Mouse (Mus musculus) B cell, adult (primary cell): ENCODE measurements around the gene Samd14. TPM values are rescaled to one million over a fixed set of nuclear protein-coding genes. Genes with fewer than 3 reads are reported as not detected.

Experiments
- total RNA-seq: library from RNA; stranded (reverse); gene quantifications from 4 replicates; pipeline ENCODE4 v1.2.4, GENCODE M21; 2023; ENCODE audit not compliant: inconsistent age

The Samd14 gene
- total RNA-seq: 0.21 to 0.96 TPM (median 0.24 TPM) in 3 of 4 replicates, not detected in the other

DNA sequence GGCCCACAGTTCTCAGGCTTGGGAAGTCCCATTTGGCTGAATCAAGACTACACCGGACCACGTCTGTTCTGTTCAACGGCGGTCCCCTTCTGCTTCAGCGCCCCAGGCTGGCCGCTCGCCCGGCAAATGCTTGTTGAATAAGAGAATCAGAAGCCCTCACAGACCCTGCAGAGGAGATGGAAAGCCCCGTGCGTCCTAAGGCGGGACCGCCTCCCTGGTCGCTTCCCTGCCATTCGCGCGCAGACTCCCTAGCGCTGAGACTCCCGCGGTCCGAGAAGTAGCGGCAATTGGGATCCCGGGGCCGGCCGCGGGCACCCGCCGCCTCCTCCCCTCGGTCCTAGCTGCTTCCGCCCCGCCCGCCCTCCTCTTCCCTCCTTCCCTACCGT lies at the start of gene Samd14:
Samd14 (plus strand) TSS at position 251 of the 386 bp plus-strand sequence.

GRCm38 (mm10) chr11:94967419-94967818 lies 42.3 kb upstream of the Samd14 start, which contains the start of gene Hils1:
Gene Hils1 (plus strand): TSS chr11:94967593.

GRCm38 (mm10) chr11:94976199-94976598 lies 33.5 kb upstream of the Samd14 start, which contains the start of gene Sgca:
Gene Sgca (minus strand): TSS chr11:94976327.

DNA sequence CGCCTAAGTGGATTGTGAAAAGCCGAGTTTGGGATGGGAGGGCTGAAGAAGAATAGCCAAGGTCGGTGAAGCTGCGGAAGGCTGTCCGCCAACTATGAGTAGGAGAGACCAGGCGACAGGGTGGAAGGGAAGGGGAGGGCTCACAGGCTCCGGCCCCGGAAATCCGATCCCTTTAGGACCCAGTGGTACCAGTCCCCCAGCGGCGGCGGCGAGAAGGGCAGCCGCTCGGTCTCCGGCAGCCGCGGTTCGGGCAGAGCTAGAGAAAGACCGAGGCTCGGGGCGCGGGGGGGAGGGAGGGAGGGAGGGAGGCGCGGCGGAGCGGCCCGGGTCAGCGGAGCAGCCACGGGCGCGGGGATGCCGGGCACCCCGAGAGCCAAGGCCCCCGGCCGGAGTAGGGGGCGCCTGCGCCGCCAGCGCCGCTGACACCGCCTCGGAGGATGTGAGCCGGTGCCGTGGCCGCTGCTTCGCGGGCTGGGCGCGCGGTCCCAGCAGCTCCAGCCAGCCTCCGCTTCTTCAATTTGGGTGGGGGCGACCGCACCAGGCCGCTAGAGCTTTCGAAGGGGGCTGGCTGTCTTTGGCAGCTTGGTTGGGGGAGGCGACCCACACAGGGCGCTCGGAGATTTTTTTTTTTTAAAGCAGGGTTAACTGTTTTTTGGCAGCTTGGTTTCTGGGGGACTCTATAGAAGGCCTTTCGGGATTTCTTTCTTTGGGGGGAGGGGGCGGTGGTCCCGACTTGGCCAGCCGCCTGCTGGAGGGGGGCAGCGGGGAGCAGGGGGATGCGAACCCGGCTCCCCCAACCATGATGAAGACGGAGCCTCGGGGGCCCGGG lies 18.7 kb upstream of the Samd14 start, which contains the start of gene Ppp1r9b:
Ppp1r9b (plus strand) TSS at position 287 of the 829 bp plus-strand sequence.

GRCm38 (mm10) chr11:95041139-95041609 lies 31.5 kb downstream of the Samd14 start, which contains the start of gene Pdk2:
Gene Pdk2 (minus strand): TSS chr11:95041354.

Other genes starting within 250 kb of the Samd14 start
- not detected in 4 replicates for gene Tmem92, start 227.2 kb upstream of the Samd14 start, total RNA-seq
- 0.22 to 0.48 TPM (median 0.34 TPM) in 4 replicates for gene Col1a1, start 73.7 kb upstream of the Samd14 start, total RNA-seq
- not detected in 4 replicates for gene Hils1, start 42.3 kb upstream of the Samd14 start, total RNA-seq
- gene Sgca, start 33.6 kb upstream of the Samd14 start, total RNA-seq: not detected in 4 replicates
- gene Ppp1r9b, start 18.8 kb upstream of the Samd14 start, total RNA-seq: 68.2 to 75.8 TPM (median 72.0 TPM) in 4 replicates
- 8.9 to 13.2 TPM (median 11.7 TPM) in 4 replicates for gene Pdk2, start 31.5 kb downstream of the Samd14 start, total RNA-seq
- 0.39 to 2.0 TPM (median 0.66 TPM) in 4 replicates for gene Itga3, start 66.9 kb downstream of the Samd14 start, total RNA-seq
- gene Dlx3, start 110.2 kb downstream of the Samd14 start, total RNA-seq: not detected in 4 replicates
- not detected in 4 replicates for gene Dlx4, start 136.4 kb downstream of the Samd14 start, total RNA-seq